Mouse (Mus musculus) stomach, postnatal 0 days (tissue): ENCODE data around the gene Podxl2.

Source experiments
- CTCF ChIP-seq: IDR thresholded peaks from 2 replicates; pipeline ENCODE4 v1.5.1; 2016; ENCODE audit warnings: antibody characterized with exemption, low read depth, mild to moderate bottlenecking, moderate library complexity
- EP300 ChIP-seq: optimal IDR thresholded peaks from 2 replicates; pipeline ENCODE3; 2016; ENCODE audit warnings: antibody characterized with exemption

GRCm38 (mm10) chr6:88826545-88826944 lies 48.3 kb downstream of the Podxl2 start:
- TF ChIP-seq CTCF: peak; percentile 77
- TF ChIP-seq EP300: no peak
